Mouse (Mus musculus) forebrain, embryonic 16.5 days (tissue): ENCODE measurements around the gene Rnaset2a. TPM values are rescaled to one million over a fixed set of nuclear protein-coding genes. Genes with fewer than 3 reads are reported as not detected.
"Not testable (repeated sequence)": the region's sequence is repeated elsewhere in the genome, so short reads cannot be mapped to it uniquely, and the experiment has no call there.

ENCODE experiments used
- ATAC-seq: fragments of 200-750 bp; cut with Nextera tagmentation; 2 replicates; pipeline ENCODE4 v1.8.0; 2017; ENCODE audit warnings: mild to moderate bottlenecking, moderate library complexity
- H3K27ac ChIP-seq: fragments of 300-500 bp; sonication (generic); 2 replicates; pipeline ENCODE4 v1.5.1; 2014; ENCODE audit warnings: low read length, control low read depth
- H3K27me3 ChIP-seq: fragments of 300-500 bp; sonication (generic); replicated peaks from 2 replicates; pipeline ENCODE4 v1.6.1; 2014; ENCODE audit warnings: low read length; ENCODE audit not compliant: control insufficient read depth, insufficient read depth
- H3K36me3 ChIP-seq: fragments of 300-500 bp; sonication (generic); 2 replicates; pipeline ENCODE4 v1.6.1; 2014; ENCODE audit not compliant: control insufficient read depth, insufficient read depth
- H3K4me1 ChIP-seq: fragments of 300-500 bp; sonication (generic); replicated peaks from 2 replicates; pipeline ENCODE4 v1.6.1; 2014; ENCODE audit warnings: low read length; ENCODE audit not compliant: control insufficient read depth, insufficient read depth
- H3K4me2 ChIP-seq: fragments of 300-500 bp; sonication (generic); 2 replicates; pipeline ENCODE4 v1.6.1; 2014; ENCODE audit warnings: mild to moderate bottlenecking, low read length, control low read depth
- H3K4me3 ChIP-seq: fragments of 300-500 bp; sonication (generic); replicated peaks from 2 replicates; pipeline ENCODE4 v1.5.1; 2014; ENCODE audit warnings: mild to moderate bottlenecking, low read length, control low read depth
- H3K9ac ChIP-seq: fragments of 300-500 bp; sonication (generic); replicated peaks from 2 replicates; pipeline ENCODE4 v1.6.1; 2014; ENCODE audit warnings: low read depth, low read length, control low read depth
- H3K9me3 ChIP-seq: fragments of 300-500 bp; sonication (generic); 2 replicates; pipeline ENCODE4 v1.6.1; 2016; ENCODE audit warnings: low read length; ENCODE audit not compliant: control insufficient read depth
- WGBS: fragments of 180-500 bp; shearing (Covaris S2); extraction: QIAGEN DNeasy Blood & Tissue Kit; methylation state at CpG from one replicate; pipeline ENCODE4 v1.1.7; 2014; 5-methylcytosine and 5-hydroxymethylcytosine counted together
- polyA plus RNA-seq: library from polyadenylated mRNA; unstranded; fragments of >200 nt; fragmentation: Nextera tagmentation; extraction: Ambion mirVana; gene quantifications from 2 replicates; pipeline ENCODE4 v1.2.1, GENCODE M21; 2015

The Rnaset2a gene
- polyA plus RNA-seq, 1 experiment from 2014 or later: 7.3 TPM

GRCm38 (mm10) chr17:8069847-8070246 lies 78.0 kb downstream of the Rnaset2a start:
- not testable (repeated sequence) for ATAC-seq, H3K4me3 ChIP-seq, H3K9ac ChIP-seq, H3K4me2 ChIP-seq, H3K36me3 ChIP-seq, H3K27me3 ChIP-seq, H3K9me3 ChIP-seq, H3K4me1 ChIP-seq, H3K27ac ChIP-seq
- 64% methylated on average over 1 of the region's 2 CpGs for WGBS

Other genes with a start within 250 kb of the Rnaset2a start
- gene Tagap, start 222.1 kb downstream of the Rnaset2a start, polyA plus RNA-seq: 0.36 and 0.43 TPM in 2 replicates
- gene Rsph3a, start 202.5 kb downstream of the Rnaset2a start, polyA plus RNA-seq: 68.0 and 77.9 TPM in 2 replicates
- gene Gm49673, start 309 bp downstream of the Rnaset2a start, polyA plus RNA-seq: not detected in 2 replicates
- 27.1 and 31.0 TPM in 2 replicates for gene Fgfr1op, start 17.4 kb upstream of the Rnaset2a start, polyA plus RNA-seq
- not detected in 2 replicates for gene Ccr6, start 87.9 kb upstream of the Rnaset2a start, polyA plus RNA-seq
- 343 and 355 TPM in 2 replicates for gene Mpc1, start 134.8 kb upstream of the Rnaset2a start, polyA plus RNA-seq
- 141 and 165 TPM in 2 replicates for gene Sft2d1, start 163.0 kb upstream of the Rnaset2a start, polyA plus RNA-seq
- 10.5 and 12.2 TPM in 2 replicates for gene Prr18, start 189.4 kb upstream of the Rnaset2a start, polyA plus RNA-seq
- 0.22 and 0.37 TPM in 2 replicates for gene T2, start 207.9 kb upstream of the Rnaset2a start, polyA plus RNA-seq